Mouse (Mus musculus) MEL (cell line): ENCODE data around the gene Ndufb4. TPM values are rescaled to one million over a fixed set of nuclear protein-coding genes. Genes with fewer than 3 reads are reported as not detected.

Source experiments
- DNase-seq: peaks from one replicate; pipeline ENCODE4 v3.0.0; 2011; ENCODE audit warnings: low read depth, low spot score
- H3K27ac ChIP-seq: 2 replicates; pipeline ENCODE4 v1.5.1; 2012; ENCODE audit warnings: low read depth, mild to moderate bottlenecking, control low read depth, low read length, moderate library complexity; ENCODE audit not compliant: control insufficient read depth
- H3K27me3 ChIP-seq, 2 experiments: fragments of 150-350 bp in 1 of 2; sonication (generic) in 1 of 2; 2 replicates each; pipeline ENCODE4 v1.6.1; 2012; ENCODE audit warnings: low read length in 2 of 2, mild to moderate bottlenecking in 2 of 2, improper control_type of control experiment in 1 of 2, moderate library complexity in 1 of 2; ENCODE audit not compliant: insufficient read depth in 2 of 2, control insufficient read depth in 1 of 2
- H3K36me3 ChIP-seq, 2 experiments: 2 replicates each; pipeline ENCODE4 v1.6.1; 2012 to 2014; ENCODE audit warnings: low read length in 2 of 2, improper control_type of control experiment in 1 of 2, inconsistent platforms in 1 of 2, mild to moderate bottlenecking in 1 of 2; ENCODE audit not compliant: insufficient read depth in 2 of 2, control insufficient read depth in 1 of 2
- H3K4me1 ChIP-seq, 2 experiments: fragments of 150-350 bp in 1 of 2; sonication (generic) in 1 of 2; 2 replicates each; pipeline ENCODE4 v1.6.1; 2012; ENCODE audit warnings: low read length in 2 of 2, improper control_type of control experiment in 1 of 2, mild to moderate bottlenecking in 1 of 2; ENCODE audit not compliant: insufficient read depth in 2 of 2, control insufficient read depth in 1 of 2
- H3K4me3 ChIP-seq, 2 experiments: fragments of 150-350 bp in 1 of 2; sonication (generic) in 1 of 2; 2 replicates each; pipeline ENCODE4 v1.5.1; 2012; ENCODE audit warnings: low read depth in 2 of 2, low read length in 2 of 2, mild to moderate bottlenecking in 2 of 2, moderate library complexity in 2 of 2, control low read depth in 1 of 2, improper control_type of control experiment in 1 of 2; ENCODE audit not compliant: control insufficient read depth in 1 of 2, insufficient read depth in 1 of 2
- H3K79me2 ChIP-seq: 2 replicates; pipeline ENCODE4 v1.6.1; 2012; ENCODE audit warnings: mild to moderate bottlenecking, low read length, moderate library complexity; ENCODE audit not compliant: control insufficient read depth, poor library complexity, insufficient read depth
- H3K9ac ChIP-seq: 2 replicates; pipeline ENCODE4 v1.6.1; 2012; ENCODE audit warnings: low read depth, mild to moderate bottlenecking, control low read depth, low read length, moderate library complexity; ENCODE audit not compliant: control insufficient read depth, poor library complexity, severe bottlenecking
- H3K9me3 ChIP-seq: fragments of 150-350 bp; sonication (generic); replicated peaks from 2 replicates; pipeline ENCODE4 v1.6.1; 2012; ENCODE audit warnings: mild to moderate bottlenecking, low read length, improper control_type of control experiment, moderate library complexity; ENCODE audit not compliant: insufficient read depth
- CHD1 ChIP-seq: IDR thresholded peaks from 2 replicates; pipeline ENCODE4 v1.6.1; 2012; ENCODE audit warnings: low read depth, mild to moderate bottlenecking, inconsistent platforms, low read length, improper control_type of control experiment
- CHD2 ChIP-seq: IDR thresholded peaks from 2 replicates; pipeline ENCODE4 v1.6.1; 2011; ENCODE audit warnings: low read length, improper control_type of control experiment
- CTCF ChIP-seq, 3 experiments: IDR thresholded peaks in 2 of 3; conservative IDR thresholded peaks in 1 of 3; 2 replicates each; pipeline ENCODE4 v1.5.1; 2011 to 2012; ENCODE audit warnings: low read length in 3 of 3, low read depth in 2 of 3, mild to moderate bottlenecking in 2 of 3, improper control_type of control experiment in 1 of 3, inconsistent platforms in 1 of 3, mixed read lengths in 1 of 3, moderate library complexity in 1 of 3; ENCODE audit not compliant: control insufficient read depth in 1 of 3, insufficient read depth in 1 of 3, poor library complexity in 1 of 3, severe bottlenecking in 1 of 3
- E2F4 ChIP-seq: IDR thresholded peaks from 2 replicates; pipeline ENCODE4 v1.6.1; 2011; ENCODE audit warnings: low read depth, low read length, improper control_type of control experiment, borderline replicate concordance
- ETS1 ChIP-seq: IDR thresholded peaks from 2 replicates; pipeline ENCODE4 v1.6.1; 2012; ENCODE audit warnings: low read depth, mild to moderate bottlenecking, inconsistent platforms, low read length, improper control_type of control experiment, moderate library complexity
- GABPA ChIP-seq: IDR thresholded peaks from 2 replicates; pipeline ENCODE4 v1.6.1; 2012; ENCODE audit warnings: low read depth, mild to moderate bottlenecking, inconsistent platforms, low read length, improper control_type of control experiment, moderate library complexity
- KAT2A ChIP-seq: conservative IDR thresholded peaks from 2 replicates; pipeline ENCODE4 v1.6.1; 2012; ENCODE audit warnings: low read depth, low read length, improper control_type of control experiment, inconsistent platforms
- MAFK ChIP-seq: IDR thresholded peaks from 2 replicates; pipeline ENCODE4 v1.6.1; 2011; ENCODE audit warnings: low read depth, mild to moderate bottlenecking, low read length, improper control_type of control experiment, borderline replicate concordance
- MEF2A ChIP-seq: IDR thresholded peaks from 2 replicates; pipeline ENCODE4 v1.6.1; 2014; ENCODE audit warnings: low read depth, mild to moderate bottlenecking, inconsistent platforms, low read length, improper control_type of control experiment; ENCODE audit not compliant: poor library complexity, insufficient replicate concordance, severe bottlenecking; ENCODE audit errors: extremely low read depth
- MXI1 ChIP-seq: IDR thresholded peaks from 2 replicates; pipeline ENCODE4 v1.6.1; 2011; ENCODE audit warnings: mild to moderate bottlenecking, low read depth, low read length, improper control_type of control experiment
- MYC ChIP-seq: IDR thresholded peaks from 2 replicates; pipeline ENCODE4 v1.6.1; 2011; ENCODE audit warnings: low read depth, mild to moderate bottlenecking, low read length, improper control_type of control experiment, moderate library complexity
- POLR2A ChIP-seq, 2 experiments: IDR thresholded peaks; 2 replicates each; pipeline ENCODE4 v1.6.1; 2011 to 2012; ENCODE audit warnings: low read length in 2 of 2, mild to moderate bottlenecking in 2 of 2, control low read depth in 1 of 2, improper control_type of control experiment in 1 of 2, low read depth in 1 of 2, moderate library complexity in 1 of 2; ENCODE audit not compliant: control insufficient read depth in 1 of 2, insufficient read depth in 1 of 2, poor library complexity in 1 of 2
- POLR2AphosphoS5 ChIP-seq: IDR thresholded peaks from 2 replicates; pipeline ENCODE4 v1.6.1; 2012; ENCODE audit warnings: low read depth, borderline replicate concordance, mild to moderate bottlenecking, inconsistent platforms, low read length, moderate library complexity, mixed read lengths
- RAD21 ChIP-seq: IDR thresholded peaks from 2 replicates; pipeline ENCODE4 v1.6.1; 2011; ENCODE audit warnings: mild to moderate bottlenecking, low read depth, low read length, improper control_type of control experiment
- TAL1 ChIP-seq: IDR thresholded peaks from 2 replicates; pipeline ENCODE4 v1.6.1; 2012; ENCODE audit warnings: mild to moderate bottlenecking, inconsistent platforms, low read length, moderate library complexity, mixed read lengths
- TBP ChIP-seq: IDR thresholded peaks from 2 replicates; pipeline ENCODE4 v1.8.0; 2011; ENCODE audit warnings: low read depth, low read length, improper control_type of control experiment
- TCF12 ChIP-seq: IDR thresholded peaks from 2 replicates; pipeline ENCODE4 v1.6.1; 2014; ENCODE audit warnings: low read depth, mild to moderate bottlenecking, inconsistent platforms, low read length, improper control_type of control experiment, moderate library complexity
- USF2 ChIP-seq, 2 experiments: IDR thresholded peaks; 2 replicates each; pipeline ENCODE4 v1.6.1; 2011 to 2012; ENCODE audit warnings: improper control_type of control experiment in 2 of 2, low read length in 2 of 2, borderline replicate concordance in 1 of 2, inconsistent platforms in 1 of 2, low read depth in 1 of 2, mild to moderate bottlenecking in 1 of 2; ENCODE audit not compliant: insufficient read depth in 1 of 2
- ZC3H11A ChIP-seq: IDR thresholded peaks from 2 replicates; pipeline ENCODE4 v1.6.1; 2012; ENCODE audit warnings: low read depth, mild to moderate bottlenecking, inconsistent platforms, low read length, improper control_type of control experiment
- ZMIZ1 ChIP-seq: IDR thresholded peaks from 2 replicates; pipeline ENCODE4 v1.6.1; 2012; ENCODE audit warnings: low read depth, mild to moderate bottlenecking, inconsistent platforms, low read length, improper control_type of control experiment, moderate library complexity
- polyA plus RNA-seq, 2 experiments: library from polyadenylated mRNA; stranded (reverse) in 1 of 2; unstranded in 1 of 2; fragments of >175 nt in 1 of 2; fragments of >200 nt in 1 of 2; gene quantifications; 2 replicates each; pipeline versions ENCODE4 v1.2.1 to v1.2.4; 2012; ENCODE audit warnings: low replicate concordance in 2 of 2, low read depth in 1 of 2; ENCODE audit not compliant: insufficient read length in 2 of 2, insufficient read depth in 1 of 2, missing spikeins in 1 of 2
- total RNA-seq: library from RNA; depleted of rRNA; stranded (reverse); fragments of 300-350 nt; gene quantifications from 2 replicates; pipeline ENCODE4 v1.2.3, GENCODE M21; 2012

Ndufb4 gene
- total and polyA plus RNA-seq, 3 experiments, result 28.9 to 48.0 TPM; not detected in 1

DNA sequence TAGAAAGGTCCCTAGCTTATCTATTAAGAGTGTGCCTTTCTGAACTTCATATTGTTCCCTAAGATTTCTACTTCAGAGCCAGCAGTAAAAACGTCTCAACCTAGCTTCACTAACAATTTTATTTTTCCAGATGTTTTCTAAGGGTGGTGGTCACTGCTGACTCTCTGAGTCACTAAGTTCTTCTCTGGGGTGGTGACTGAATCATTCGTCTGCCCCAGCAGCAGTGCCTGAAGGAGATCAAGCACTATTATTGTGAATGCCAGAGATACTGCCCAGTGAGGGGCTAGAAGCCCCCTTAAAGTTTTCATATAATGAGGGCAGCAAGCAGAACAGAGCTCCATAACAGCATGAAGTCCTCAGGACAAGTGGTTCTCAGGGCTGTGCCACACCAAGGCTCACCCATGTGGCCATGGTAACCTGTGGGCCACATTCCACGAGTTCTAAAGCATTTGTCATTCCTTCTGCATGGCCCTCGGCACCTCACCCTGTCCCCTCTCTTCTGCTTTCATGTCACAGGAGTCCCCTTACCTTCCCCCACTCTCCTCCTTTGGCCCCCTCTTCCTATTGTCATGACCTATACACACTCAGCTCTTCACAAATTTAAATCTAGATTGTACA is 16.5 kb upstream of the Ndufb4 start:
- TF ChIP-seq E2F4 (no peak), USF2 (IDR thresholded peaks at IDR 0.05; ENCODE audit: borderline replicate concordance in 1 of 2, insufficient read depth in 1 of 2, low read depth in 1 of 2, low read length in 2 of 2) (no peak), GABPA (no peak), MXI1 (no peak), MYC (no peak), TCF12 (no peak), CHD1 (no peak), KAT2A (no peak)
- TF ChIP-seq, all 39 proteins: peak for 0
- H3K27me3 ChIP-seq, result peaks cover 0 to 2% of the 10 kb centered on the region in 2 experiments; a peak in 3 of 4 replicates
- no peak for DNase-seq
- no peaks in the 10 kb centered on the region for H3K79me2 ChIP-seq
- H3K4me3 ChIP-seq, result no peak overlapping the region
- H3K9ac ChIP-seq, result no peak overlapping the region
- no peaks in the 10 kb centered on the region for H3K36me3 ChIP-seq
- H3K27ac ChIP-seq, result no peak overlapping the region
- no peaks in the 10 kb centered on the region for H3K9me3 ChIP-seq
- no peaks in the 10 kb centered on the region for H3K4me1 ChIP-seq

DNA sequence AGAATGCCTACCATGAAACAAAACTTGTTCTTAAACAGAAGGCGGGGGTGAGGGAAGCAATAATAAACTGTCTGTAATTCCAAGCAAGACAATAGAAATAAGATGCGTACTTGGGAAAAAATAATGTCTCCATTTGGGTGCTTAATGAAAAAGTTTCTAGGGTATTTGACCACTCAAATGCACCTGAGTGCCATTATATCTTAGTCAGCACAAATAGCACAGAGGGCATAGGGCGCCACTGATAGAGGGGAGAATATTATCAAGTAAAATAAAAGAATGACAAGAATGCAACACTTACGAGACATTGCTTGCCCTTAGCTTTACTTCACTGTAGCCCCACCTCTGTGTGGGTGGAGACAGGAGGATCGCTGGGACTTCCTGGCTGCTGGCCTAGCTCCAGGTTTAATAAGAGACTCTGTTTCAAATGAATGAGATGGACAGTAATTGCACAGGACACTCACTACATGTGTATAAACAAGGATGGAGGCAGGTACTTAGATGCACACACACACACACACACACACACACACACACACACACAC is 11.2 kb upstream of the Ndufb4 start:
- Histone ChIP-seq H3K27ac (no peak overlapping the region), H3K79me2 (no peaks in the 10 kb centered on the region), H3K4me3 (no peak overlapping the region), H3K9ac (no peak overlapping the region), H3K27me3 (no peaks in the 10 kb centered on the region; a peak in 1 of 4 replicates), H3K4me1 (no peaks in the 10 kb centered on the region), H3K9me3 (no peaks in the 10 kb centered on the region), H3K36me3 (no peaks in the 10 kb centered on the region)
- peak; percentile 38 for DNase-seq
- no peak for TF ChIP-seq TAL1
- TF ChIP-seq MAFK, result peak; percentile 33; the same call in 1 of the 2 replicates

DNA sequence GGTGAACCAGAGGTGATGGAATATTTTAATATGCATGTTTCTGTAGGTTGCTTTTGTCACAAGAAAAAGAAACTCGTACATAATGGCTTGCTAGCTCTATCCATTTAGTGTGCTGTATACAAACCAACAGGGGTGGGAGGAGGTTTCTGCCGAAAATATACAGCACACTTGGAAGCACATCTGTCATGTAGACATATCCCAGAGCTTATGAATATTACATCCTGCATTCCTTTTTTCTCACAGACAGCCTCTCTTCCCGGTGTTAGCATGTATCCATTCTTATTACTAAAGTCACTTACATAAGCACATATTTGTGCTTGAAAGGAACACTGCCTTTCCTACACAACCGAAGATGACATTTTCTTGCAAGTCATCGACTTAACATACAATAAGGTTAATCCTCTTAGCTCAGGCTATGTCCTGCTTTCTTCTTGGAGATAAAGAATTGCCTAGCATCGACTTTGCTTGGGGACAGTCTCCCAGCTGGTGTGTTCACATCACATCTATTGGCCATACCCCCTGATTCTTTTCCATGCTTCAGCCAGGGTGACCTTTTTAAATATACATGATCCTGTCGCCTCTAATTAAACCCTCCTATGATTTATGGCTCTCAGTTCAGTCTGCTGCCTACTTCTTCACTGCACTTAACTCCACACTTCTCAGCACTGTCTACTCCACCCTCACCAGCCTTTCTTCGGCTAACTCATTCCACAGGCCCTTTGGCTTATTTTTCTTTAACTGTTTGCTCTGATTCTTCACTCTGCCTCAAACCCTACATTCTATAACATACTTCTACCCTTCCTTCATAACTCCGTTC is 9.6 kb upstream of the Ndufb4 start:
- no peaks in the 10 kb centered on the region for H3K4me1 ChIP-seq
- H3K4me3 ChIP-seq, result no peak overlapping the region
- H3K27ac ChIP-seq, result no peak overlapping the region
- no peaks in the 10 kb centered on the region for H3K36me3 ChIP-seq
- H3K9ac ChIP-seq, result no peak overlapping the region
- TF ChIP-seq USF2 (IDR thresholded peaks at IDR 0.05; ENCODE audit: borderline replicate concordance in 1 of 2, insufficient read depth in 1 of 2, low read depth in 1 of 2, low read length in 2 of 2), result no peak
- no peak for TF ChIP-seq CHD2
- TF ChIP-seq MEF2A, result no peak
- no peak for TF ChIP-seq POLR2A (IDR thresholded peaks at IDR 0.05; ENCODE audit: control insufficient read depth in 1 of 2, insufficient read depth in 1 of 2, low read depth in 1 of 2, low read length in 2 of 2, poor library complexity in 1 of 2)
- no peak for TF ChIP-seq GABPA
- TF ChIP-seq CTCF (IDR thresholded peaks at IDR 0.05 in 2 of 3, conservative IDR thresholded peaks at IDR 0.05 in 1 of 3; ENCODE audit: control insufficient read depth in 1 of 3, insufficient read depth in 1 of 3, low read depth in 2 of 3, low read length in 3 of 3, poor library complexity in 1 of 3, severe bottlenecking in 1 of 3), result no peak
- no peak for TF ChIP-seq ETS1
- TF ChIP-seq RAD21, result no peak
- TF ChIP-seq POLR2AphosphoS5, result no peak
- TF ChIP-seq ZMIZ1, result no peak
- no peak for TF ChIP-seq ZC3H11A
- TF ChIP-seq TBP, result no peak
- no peak for TF ChIP-seq MXI1
- H3K9me3 ChIP-seq, result no peaks in the 10 kb centered on the region
- no peaks in the 10 kb centered on the region for H3K79me2 ChIP-seq
- no peak for DNase-seq
- no peaks in the 10 kb centered on the region; a peak in 1 of 4 replicates for H3K27me3 ChIP-seq
